Mouse (Mus musculus): ENCODE measurements at regions not wholly inside any gene's neighbourhood (a gene's known extent, or its start where the extent isn't known, plus 50 kb on each side); places are given as distances from the start of the nearest gene placed in this dataset.

GRCm38 (mm10) chr11:45199520-45199919 is 582.4 kb downstream of the Ebf1 start:
- no peak overlapping the region for H3K27ac ChIP-seq (ENCODE audit: control insufficient read depth, insufficient read depth, low read depth, low read length)
- H3K4me3 ChIP-seq (ENCODE audit: control insufficient read depth, low read depth, low read length) = no peak overlapping the region
- no peaks in the 10 kb centered on the region for H3K4me1 ChIP-seq (ENCODE audit: control insufficient read depth, insufficient read depth, low read length)
- H3K36me3 ChIP-seq (ENCODE audit: control insufficient read depth, insufficient read depth, low read length) = no peaks in the 10 kb centered on the region
- TF ChIP-seq POLR2A (IDR thresholded peaks at IDR 0.05; ENCODE audit: control insufficient read depth, low read depth, low read length) (no peak), CTCF (IDR thresholded peaks at IDR 0.05; ENCODE audit: control insufficient read depth, insufficient read depth, insufficient replicate concordance, low read depth, low read length) (no peak)
- H3K27me3 ChIP-seq (ENCODE audit: control insufficient read depth, insufficient read depth, low read length) = no peaks in the 10 kb centered on the region

- Histone ChIP-seq H3K27me3 (ENCODE audit: control insufficient read depth, insufficient read depth, low read length) (no peaks in the 10 kb centered on the region), H3K4me3 (ENCODE audit: control insufficient read depth, low read depth, low read length) (no peak overlapping the region)
- TF ChIP-seq POLR2A (IDR thresholded peaks at IDR 0.05; ENCODE audit: control insufficient read depth, low read depth, low read length) = no peak
- no peak for TF ChIP-seq CTCF (IDR thresholded peaks at IDR 0.05; ENCODE audit: control insufficient read depth, insufficient read depth, insufficient replicate concordance, low read depth, low read length)
These were observed 583.7 kb downstream of the Ebf1 start for GRCm38 (mm10) chr11:45200714-45201405.

GRCm38 (mm10) chr11:45203446-45203845 is 586.3 kb downstream of the Ebf1 start:
- no peaks in the 10 kb centered on the region for H3K4me1 ChIP-seq (ENCODE audit: control insufficient read depth, insufficient read depth, low read length)
- no peak overlapping the region for H3K27ac ChIP-seq (ENCODE audit: control insufficient read depth, insufficient read depth, low read depth, low read length)
- H3K27me3 ChIP-seq (ENCODE audit: control insufficient read depth, insufficient read depth, low read length) = no peaks in the 10 kb centered on the region
- TF ChIP-seq POLR2A (IDR thresholded peaks at IDR 0.05; ENCODE audit: control insufficient read depth, low read depth, low read length) (no peak), CTCF (IDR thresholded peaks at IDR 0.05; ENCODE audit: control insufficient read depth, insufficient read depth, insufficient replicate concordance, low read depth, low read length) (no peak)
- H3K36me3 ChIP-seq (ENCODE audit: control insufficient read depth, insufficient read depth, low read length) = no peaks in the 10 kb centered on the region
- no peak overlapping the region for H3K4me3 ChIP-seq (ENCODE audit: control insufficient read depth, low read depth, low read length)

More at GRCm38 (mm10) chr11:45200714-45201405, 583.7 kb downstream of the Ebf1 start:
- Histone ChIP-seq H3K36me3 (ENCODE audit: control insufficient read depth, insufficient read depth, low read length) (no peaks in the 10 kb centered on the region), H3K4me1 (ENCODE audit: control insufficient read depth, insufficient read depth, low read length) (no peaks in the 10 kb centered on the region), H3K27ac (ENCODE audit: control insufficient read depth, insufficient read depth, low read depth, low read length) (no peak overlapping the region)

GRCm38 (mm10) chr11:45206611-45207525 is 589.8 kb downstream of the Ebf1 start:
- H3K27me3 ChIP-seq (ENCODE audit: control insufficient read depth, insufficient read depth, low read length) = no peaks in the 10 kb centered on the region
- H3K4me3 ChIP-seq (ENCODE audit: control insufficient read depth, low read depth, low read length) = no peak overlapping the region
- H3K4me1 ChIP-seq (ENCODE audit: control insufficient read depth, insufficient read depth, low read length) = no peaks in the 10 kb centered on the region
- H3K36me3 ChIP-seq (ENCODE audit: control insufficient read depth, insufficient read depth, low read length) = no peaks in the 10 kb centered on the region
- H3K27ac ChIP-seq (ENCODE audit: control insufficient read depth, insufficient read depth, low read depth, low read length) = no peak overlapping the region
- TF ChIP-seq POLR2A (IDR thresholded peaks at IDR 0.05; ENCODE audit: control insufficient read depth, low read depth, low read length) (no peak), CTCF (IDR thresholded peaks at IDR 0.05; ENCODE audit: control insufficient read depth, insufficient read depth, insufficient replicate concordance, low read depth, low read length) (no peak)

- no peak overlapping the region for H3K4me3 ChIP-seq (ENCODE audit: control insufficient read depth, low read depth, low read length)
- no peaks in the 10 kb centered on the region for H3K36me3 ChIP-seq (ENCODE audit: control insufficient read depth, insufficient read depth, low read length)
- no peak overlapping the region for H3K27ac ChIP-seq (ENCODE audit: control insufficient read depth, insufficient read depth, low read depth, low read length)
- no peak for TF ChIP-seq CTCF (IDR thresholded peaks at IDR 0.05; ENCODE audit: control insufficient read depth, insufficient read depth, insufficient replicate concordance, low read depth, low read length)
- TF ChIP-seq POLR2A (IDR thresholded peaks at IDR 0.05; ENCODE audit: control insufficient read depth, low read depth, low read length) = no peak
- no peaks in the 10 kb centered on the region for H3K27me3 ChIP-seq (ENCODE audit: control insufficient read depth, insufficient read depth, low read length)
- no peaks in the 10 kb centered on the region for H3K4me1 ChIP-seq (ENCODE audit: control insufficient read depth, insufficient read depth, low read length)
These were observed 597.0 kb downstream of the Ebf1 start for GRCm38 (mm10) chr11:45214096-45214495.

- no peak overlapping the region for H3K4me3 ChIP-seq (ENCODE audit: control insufficient read depth, low read depth, low read length)
- H3K27me3 ChIP-seq (ENCODE audit: control insufficient read depth, insufficient read depth, low read length) = no peaks in the 10 kb centered on the region
- no peak overlapping the region for H3K27ac ChIP-seq (ENCODE audit: control insufficient read depth, insufficient read depth, low read depth, low read length)
- TF ChIP-seq POLR2A (IDR thresholded peaks at IDR 0.05; ENCODE audit: control insufficient read depth, low read depth, low read length) (no peak), CTCF (IDR thresholded peaks at IDR 0.05; ENCODE audit: control insufficient read depth, insufficient read depth, insufficient replicate concordance, low read depth, low read length) (no peak)
- no peaks in the 10 kb centered on the region for H3K4me1 ChIP-seq (ENCODE audit: control insufficient read depth, insufficient read depth, low read length)
- H3K36me3 ChIP-seq (ENCODE audit: control insufficient read depth, insufficient read depth, low read length) = no peaks in the 10 kb centered on the region
These were observed 599.9 kb downstream of the Ebf1 start for GRCm38 (mm10) chr11:45216942-45217474.

GRCm38 (mm10) chr11:45219239-45219638 is 602.1 kb downstream of the Ebf1 start:
- Histone ChIP-seq H3K4me1 (ENCODE audit: control insufficient read depth, insufficient read depth, low read length) (no peaks in the 10 kb centered on the region), H3K36me3 (ENCODE audit: control insufficient read depth, insufficient read depth, low read length) (no peaks in the 10 kb centered on the region), H3K27me3 (ENCODE audit: control insufficient read depth, insufficient read depth, low read length) (no peaks in the 10 kb centered on the region), H3K4me3 (ENCODE audit: control insufficient read depth, low read depth, low read length) (no peak overlapping the region), H3K27ac (ENCODE audit: control insufficient read depth, insufficient read depth, low read depth, low read length) (no peak overlapping the region)
- no peak for TF ChIP-seq POLR2A (IDR thresholded peaks at IDR 0.05; ENCODE audit: control insufficient read depth, low read depth, low read length)
- TF ChIP-seq CTCF (IDR thresholded peaks at IDR 0.05; ENCODE audit: control insufficient read depth, insufficient read depth, insufficient replicate concordance, low read depth, low read length) = no peak
